Mouse (Mus musculus): Measurements from ENCODE around the gene Syngap1.

DNA sequence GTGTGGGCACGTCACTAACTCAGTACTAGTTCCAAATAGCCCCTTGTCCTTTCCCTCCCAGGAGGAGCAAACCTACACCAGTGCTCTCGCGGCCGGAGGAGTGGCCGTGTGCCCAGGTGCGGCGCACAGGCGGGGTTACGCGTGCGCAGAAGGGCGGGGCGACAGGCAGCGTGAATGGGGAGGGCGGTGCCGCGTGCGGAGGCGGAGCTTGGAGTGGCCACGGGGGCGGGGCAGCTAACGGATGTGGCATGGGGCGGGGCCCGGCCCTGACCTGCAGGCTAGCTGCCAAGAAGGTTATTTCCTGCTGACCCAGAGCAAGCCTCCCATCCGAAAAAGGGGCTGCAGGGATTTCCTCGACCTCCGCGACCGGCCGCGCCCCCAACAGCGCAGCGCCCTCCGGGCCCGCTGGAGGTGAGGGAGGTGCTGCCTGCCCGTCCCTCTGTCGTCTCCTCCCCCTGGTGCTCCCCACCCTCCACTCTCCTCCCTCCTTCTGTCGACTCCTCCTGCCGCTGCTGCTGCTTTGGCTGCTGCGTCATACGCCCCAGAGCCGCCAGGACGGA lies 8.1 kb upstream of the Syngap1 start, which contains the start of gene Phf1:
- TF ChIP-seq POLR2A (IDR thresholded peaks at IDR 0.05; ENCODE audit: low read depth, low read length) (peak; percentile 34; the same call in 1 of the 2 replicates), CTCF (IDR thresholded peaks at IDR 0.05; ENCODE audit: extremely low read depth, insufficient read depth, insufficient read length, insufficient replicate concordance) (no peak)
